Mouse (Mus musculus) splenic B cell, adult 2 months (primary cell): ENCODE results near the gene Galnt13.
"Not testable (repeated sequence)": the region's sequence is repeated elsewhere in the genome, so short reads cannot be mapped to it uniquely, and the experiment has no call there.

Source experiments
- DNase-seq: peaks from one replicate; pipeline ENCODE4 v3.0.0-alpha.2; 2011; ENCODE audit warnings: low read depth, low spot score
- H3K27me3 ChIP-seq: 2 replicates; pipeline ENCODE4 v1.6.1; 2012; ENCODE audit warnings: mild to moderate bottlenecking, low read length, moderate library complexity, mixed read lengths; ENCODE audit not compliant: control insufficient read depth, poor library complexity, insufficient read depth, severe bottlenecking
- H3K36me3 ChIP-seq: 2 replicates; pipeline ENCODE4 v1.6.1; 2012; ENCODE audit warnings: mild to moderate bottlenecking, low read length, moderate library complexity, mixed read lengths; ENCODE audit not compliant: control insufficient read depth, poor library complexity, insufficient read depth, severe bottlenecking

Gene Galnt13

DNA sequence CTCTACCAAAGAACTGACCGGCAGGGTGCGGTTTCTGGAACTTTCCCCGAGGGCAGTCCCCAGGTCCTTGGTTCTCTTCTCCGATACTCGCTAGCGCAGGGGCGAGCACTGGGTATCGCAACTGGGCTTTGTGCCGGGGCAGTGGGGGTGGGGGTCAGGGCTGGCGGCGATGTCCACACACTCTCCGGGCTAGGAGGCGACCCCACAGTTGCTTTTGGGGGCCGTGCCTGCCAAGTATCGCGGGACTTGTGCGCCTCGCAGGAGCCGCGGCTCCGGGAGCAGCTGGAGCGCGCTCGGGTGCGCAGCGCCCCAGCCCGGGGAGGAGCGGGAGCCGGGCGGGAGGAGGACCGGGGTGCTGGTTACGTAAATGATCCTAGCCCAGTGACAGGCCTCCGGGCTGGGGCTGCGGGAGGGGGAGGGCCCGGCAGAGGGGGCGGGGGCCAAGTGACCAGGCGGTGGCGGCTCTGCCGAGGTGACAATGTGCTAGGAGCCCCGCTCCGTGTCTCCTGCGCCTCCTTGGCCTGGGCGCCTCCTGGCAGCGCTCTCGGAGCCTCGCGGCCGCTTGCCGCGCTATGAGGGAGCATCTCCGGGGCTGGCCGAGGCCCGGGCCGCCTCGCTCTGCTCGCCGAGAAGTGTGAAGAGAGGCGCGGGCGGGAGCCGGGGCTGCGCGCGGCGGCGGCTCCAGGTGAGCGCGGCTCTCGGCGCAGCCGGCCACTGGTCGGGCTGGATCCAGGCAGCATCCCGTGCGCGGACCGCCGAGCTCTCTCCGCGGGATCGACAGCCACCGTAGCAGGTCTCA is at the start of gene Galnt13:
Gene Galnt13 (plus strand): TSS at position 381 of the 799 bp plus-strand sequence.
- no peaks in the 10 kb centered on the region for H3K36me3 ChIP-seq
- no peaks in the 10 kb centered on the region for H3K27me3 ChIP-seq
- DNase-seq: no peak

DNA sequence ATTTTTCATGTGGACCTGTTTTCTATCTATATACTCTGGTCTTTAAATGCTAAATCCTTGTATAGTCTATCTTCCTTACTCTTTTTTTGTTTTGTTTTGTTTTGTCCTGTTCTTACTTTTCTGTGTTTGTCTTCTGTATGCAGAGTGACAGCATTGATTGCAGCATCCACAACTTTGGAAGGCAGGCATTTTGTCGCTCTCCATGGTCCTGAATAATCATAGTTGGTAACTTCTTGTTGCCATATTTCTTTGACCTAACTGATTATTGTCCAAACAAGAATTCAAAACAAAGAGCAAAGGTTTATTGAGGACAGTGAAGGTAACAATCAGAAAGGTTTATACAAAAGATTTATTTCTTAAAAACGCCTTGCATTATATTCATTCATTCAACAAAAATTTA is 5.1 kb upstream of the Galnt13 start:
- no peak for DNase-seq
- Histone ChIP-seq H3K27me3 (no peaks in the 10 kb centered on the region), H3K36me3 (no peaks in the 10 kb centered on the region)

DNA sequence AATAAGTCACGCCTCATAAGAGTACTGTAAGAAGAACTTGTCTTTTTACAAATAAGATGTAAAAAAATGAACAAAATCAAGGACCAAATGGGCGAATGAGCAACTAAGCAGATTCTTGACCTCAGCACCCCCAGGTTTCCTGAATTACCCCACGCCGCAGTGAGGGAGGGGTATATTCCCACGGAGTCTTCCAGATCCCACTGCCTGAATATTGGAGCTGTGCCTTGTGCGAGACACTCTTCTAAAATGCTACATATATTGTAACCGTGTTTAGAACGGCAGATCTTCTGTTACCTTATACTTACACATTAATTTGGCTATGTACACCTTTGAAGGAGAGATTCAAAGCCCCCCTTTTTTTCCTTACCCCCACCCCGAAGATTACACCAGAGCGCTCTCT is 737 bp upstream of the Galnt13 start:
- H3K36me3 ChIP-seq: no peaks in the 10 kb centered on the region
- DNase-seq: no peak
- no peaks in the 10 kb centered on the region for H3K27me3 ChIP-seq

DNA sequence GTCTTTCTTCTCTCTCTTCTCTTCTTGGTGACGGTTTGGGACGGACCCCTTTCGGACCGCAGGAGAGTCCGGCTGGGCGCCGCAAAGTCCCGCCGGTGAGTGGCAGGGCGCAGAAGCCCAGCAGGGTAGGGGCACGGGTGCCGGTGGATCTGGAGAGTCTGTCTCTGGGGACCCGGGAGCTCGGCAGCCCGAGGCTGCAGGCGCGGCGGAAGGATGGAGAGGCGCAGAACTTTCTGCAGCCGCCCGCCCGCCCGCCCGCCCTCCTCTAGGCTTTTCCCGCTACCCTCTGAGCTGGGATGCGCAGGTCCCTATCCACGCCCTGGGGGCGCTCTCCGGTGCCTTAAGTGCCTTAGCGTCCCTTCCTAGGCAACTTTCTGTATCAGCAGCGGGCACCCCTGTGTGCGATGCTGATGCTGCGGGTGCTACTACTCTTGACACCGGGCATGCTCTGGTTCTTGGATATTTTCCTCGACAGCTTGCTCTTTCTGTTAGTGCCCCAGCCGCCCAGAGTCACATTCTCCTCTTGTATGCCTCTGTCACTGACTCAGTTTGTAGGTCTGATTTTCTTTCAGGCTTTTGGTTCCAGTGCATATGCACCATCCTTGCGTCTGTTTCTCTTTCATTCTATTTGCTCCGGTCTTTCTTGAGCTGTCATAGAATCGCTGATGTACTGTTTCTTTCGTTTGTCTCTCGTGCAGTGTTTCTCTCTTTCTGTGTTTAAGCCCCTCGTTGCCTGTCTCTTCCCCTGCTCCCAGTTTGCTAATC is 801 bp downstream of the Galnt13 start:
- no peaks in the 10 kb centered on the region for H3K27me3 ChIP-seq
- H3K36me3 ChIP-seq: no peaks in the 10 kb centered on the region
- DNase-seq: no peak

DNA sequence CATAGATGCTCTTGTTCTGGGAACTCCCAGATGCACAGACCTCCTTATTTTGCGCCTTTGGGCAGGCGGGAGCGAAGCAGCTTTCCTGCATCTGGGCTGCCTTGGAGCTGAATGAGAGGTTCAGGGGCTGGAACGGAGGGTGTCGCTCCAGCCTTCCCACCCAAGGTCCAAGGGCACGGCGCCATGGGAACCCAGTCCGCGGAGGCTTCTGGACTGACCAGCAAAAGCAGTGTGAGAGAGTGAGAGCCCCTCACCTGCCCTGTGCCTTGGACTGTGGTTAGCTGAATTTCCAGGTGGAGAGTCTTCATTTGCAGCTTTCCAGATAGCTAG is 1.3 kb downstream of the Galnt13 start:
- H3K36me3 ChIP-seq: no peaks in the 10 kb centered on the region
- no peak for DNase-seq
- H3K27me3 ChIP-seq: no peaks in the 10 kb centered on the region

DNA sequence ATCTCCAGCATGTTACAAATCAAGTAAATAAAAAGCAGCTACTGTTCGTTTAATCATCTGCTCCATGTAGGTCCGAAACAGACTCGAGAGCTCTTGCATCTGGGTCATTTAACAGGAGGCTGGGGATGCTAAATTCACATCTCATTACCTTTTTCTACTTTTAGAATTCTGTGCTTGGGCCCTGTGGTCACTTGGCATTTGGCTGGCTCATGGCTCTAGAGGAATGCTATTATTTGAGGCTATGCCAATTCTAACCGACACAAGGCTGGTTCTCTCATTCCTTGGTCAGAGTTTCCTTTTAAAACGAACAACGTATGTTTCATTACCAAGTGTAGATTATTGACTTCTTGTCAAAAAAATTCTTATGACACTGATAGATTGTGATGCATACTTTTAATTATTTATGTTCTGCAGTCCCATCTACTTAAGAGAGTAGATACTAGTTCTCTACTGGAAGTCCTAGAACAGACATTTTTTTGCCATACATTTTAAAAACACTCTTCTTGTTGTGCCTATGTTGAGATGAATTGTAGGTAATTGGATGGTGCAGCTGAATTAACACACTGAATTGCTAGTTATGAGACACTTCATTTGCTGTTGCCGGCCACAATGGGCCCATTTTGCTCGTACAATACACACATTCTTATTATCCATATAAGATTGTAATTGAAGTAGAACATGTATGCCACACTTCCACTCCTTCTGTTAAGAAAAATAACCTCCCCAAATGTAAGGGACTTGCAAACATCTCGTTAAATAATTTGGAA is 6.8 kb downstream of the Galnt13 start:
- Histone ChIP-seq H3K36me3 (no peaks in the 10 kb centered on the region), H3K27me3 (no peaks in the 10 kb centered on the region)
- DNase-seq: no peak

DNA sequence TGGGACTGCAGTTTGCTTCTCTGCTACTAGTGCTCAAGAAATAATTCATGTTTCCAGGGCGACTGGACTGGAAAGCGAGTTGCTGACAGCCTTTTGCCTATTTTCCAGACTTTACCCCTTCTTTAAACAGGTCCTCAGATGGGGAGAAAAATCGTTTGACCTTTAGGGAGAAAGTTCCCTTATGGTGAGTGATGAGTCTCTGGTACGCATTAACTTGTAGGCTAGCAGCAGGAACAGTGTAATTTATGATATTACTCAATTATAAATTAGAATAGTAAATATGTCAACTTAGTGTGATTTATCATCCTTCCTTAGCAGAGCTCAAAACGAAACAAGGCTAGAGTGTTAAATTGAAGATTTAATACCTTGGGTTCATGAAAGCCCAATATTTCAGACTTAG is 47.3 kb downstream of the Galnt13 start:
- no peaks in the 10 kb centered on the region for H3K27me3 ChIP-seq
- DNase-seq: no peak
- no peaks in the 10 kb centered on the region for H3K36me3 ChIP-seq

DNA sequence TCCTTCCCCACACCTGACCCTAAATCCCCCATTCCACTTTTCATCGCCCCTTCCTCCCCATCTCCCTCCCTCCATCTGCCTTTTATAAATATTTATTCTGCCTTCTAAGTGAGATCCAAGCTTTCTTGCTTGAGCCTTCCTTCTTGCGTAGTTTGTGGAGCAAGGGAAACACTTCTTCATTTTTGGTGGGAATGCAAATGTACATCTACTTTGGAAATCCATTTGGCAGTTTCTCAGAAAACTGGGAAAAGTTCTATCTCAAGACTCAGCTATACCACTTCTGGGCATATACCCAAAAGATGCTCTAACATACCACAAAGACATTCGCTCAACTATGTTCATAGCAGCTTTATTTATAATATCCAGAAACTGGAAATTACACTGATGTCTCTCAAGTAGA is 86.9 kb downstream of the Galnt13 start:
- Histone ChIP-seq H3K36me3 (no peaks in the 10 kb centered on the region), H3K27me3 (no peaks in the 10 kb centered on the region)
- no peak for DNase-seq

DNA sequence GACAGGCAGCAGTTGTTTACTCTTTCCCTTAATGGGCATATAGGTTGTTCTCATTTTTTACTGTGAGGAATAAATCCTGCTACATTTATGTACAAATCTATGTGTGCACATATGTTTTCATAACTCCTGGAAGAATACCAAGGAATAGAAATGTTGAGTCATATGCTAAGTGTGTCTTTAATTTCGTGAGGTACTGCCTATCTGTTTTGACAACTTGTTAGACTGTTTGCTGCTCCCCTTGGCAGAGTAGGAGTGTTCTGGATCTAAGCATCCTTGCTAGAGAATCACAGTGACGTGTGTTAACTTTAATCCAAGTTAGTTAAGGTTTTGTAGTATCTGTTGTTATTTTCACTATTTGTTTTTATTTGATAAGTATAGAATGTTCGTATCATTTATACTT is 91.0 kb downstream of the Galnt13 start:
- H3K36me3 ChIP-seq: no peaks in the 10 kb centered on the region
- H3K27me3 ChIP-seq: no peaks in the 10 kb centered on the region
- no peak for DNase-seq

DNA sequence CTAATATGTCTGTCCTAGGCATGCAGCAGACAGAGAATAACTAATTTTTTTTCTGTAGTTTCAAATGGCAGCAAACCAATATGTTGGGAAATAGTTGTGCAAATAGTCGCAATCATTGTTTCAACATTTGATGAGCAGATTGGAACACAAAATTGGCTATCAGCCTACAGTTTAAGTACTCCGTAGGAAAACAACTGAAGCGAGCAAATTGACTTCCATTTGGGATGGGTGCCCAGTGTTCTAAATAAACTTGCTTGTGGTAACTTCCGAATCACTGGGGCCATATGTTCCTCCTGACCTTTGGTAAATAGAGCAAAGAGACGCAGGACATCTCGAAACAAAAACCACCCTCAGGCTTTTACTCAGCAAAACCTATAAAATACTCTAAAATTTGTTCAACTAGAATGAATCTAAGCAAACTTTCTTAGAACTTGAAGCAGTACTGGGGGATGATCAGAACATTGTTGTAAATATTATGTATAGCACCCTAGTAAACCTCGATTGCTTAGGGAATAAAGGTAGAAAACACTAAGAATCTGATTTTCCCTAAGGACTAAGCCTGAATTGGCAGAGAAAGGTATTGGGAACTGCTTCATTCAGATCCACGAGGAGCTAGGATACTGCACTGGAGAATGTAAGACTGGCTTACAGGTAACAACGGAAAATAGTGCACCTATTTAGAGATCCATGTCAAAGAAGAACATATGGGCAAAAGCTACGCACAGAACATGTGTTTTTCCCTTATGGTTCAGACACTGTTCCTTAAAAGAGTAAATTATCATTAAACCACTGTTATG is 122.4 kb downstream of the Galnt13 start:
- Histone ChIP-seq H3K27me3 (no peaks in the 10 kb centered on the region), H3K36me3 (no peaks in the 10 kb centered on the region)
- DNase-seq: no peak

DNA sequence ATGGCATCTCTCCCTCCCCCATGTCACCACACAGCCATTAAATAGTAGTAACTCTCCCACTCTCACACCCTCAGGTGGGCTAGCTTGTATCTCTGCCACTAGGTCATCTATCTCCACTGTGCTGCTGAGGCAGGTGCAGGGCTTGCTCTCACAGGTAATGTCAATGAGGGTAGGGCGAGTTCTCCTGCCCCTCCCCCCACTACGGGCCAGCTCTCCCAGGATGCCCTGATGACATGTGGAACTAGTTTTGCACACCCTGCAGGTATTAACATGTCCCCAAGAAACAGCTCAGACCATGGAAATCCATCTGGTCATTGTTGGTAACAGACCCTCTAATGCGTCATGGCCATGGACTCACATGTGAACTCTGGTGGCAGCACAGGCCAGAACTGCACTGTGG is 129.0 kb downstream of the Galnt13 start:
- Histone ChIP-seq H3K36me3 (no peaks in the 10 kb centered on the region), H3K27me3 (no peaks in the 10 kb centered on the region)
- DNase-seq: no peak

DNA sequence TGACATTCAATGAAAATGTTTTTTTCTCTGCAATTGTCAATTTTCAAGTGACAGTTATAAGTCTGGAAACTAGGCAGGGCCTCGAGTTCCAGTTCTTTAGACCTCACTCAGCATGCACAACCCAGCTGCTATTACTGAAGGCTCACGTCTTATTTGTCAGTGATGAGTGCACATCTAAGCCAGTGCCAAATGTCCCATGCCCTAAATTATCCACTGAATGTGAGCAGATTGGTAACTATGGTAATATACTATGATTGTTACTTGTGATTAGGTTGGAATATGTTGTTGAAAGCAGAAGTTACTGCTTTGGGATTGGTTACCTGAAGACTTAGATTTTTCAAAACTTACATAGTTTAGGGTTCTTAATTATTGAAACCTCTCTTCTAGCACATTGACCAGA is 131.1 kb downstream of the Galnt13 start:
- H3K36me3 ChIP-seq: no peaks in the 10 kb centered on the region
- no peaks in the 10 kb centered on the region for H3K27me3 ChIP-seq
- DNase-seq: no peak

DNA sequence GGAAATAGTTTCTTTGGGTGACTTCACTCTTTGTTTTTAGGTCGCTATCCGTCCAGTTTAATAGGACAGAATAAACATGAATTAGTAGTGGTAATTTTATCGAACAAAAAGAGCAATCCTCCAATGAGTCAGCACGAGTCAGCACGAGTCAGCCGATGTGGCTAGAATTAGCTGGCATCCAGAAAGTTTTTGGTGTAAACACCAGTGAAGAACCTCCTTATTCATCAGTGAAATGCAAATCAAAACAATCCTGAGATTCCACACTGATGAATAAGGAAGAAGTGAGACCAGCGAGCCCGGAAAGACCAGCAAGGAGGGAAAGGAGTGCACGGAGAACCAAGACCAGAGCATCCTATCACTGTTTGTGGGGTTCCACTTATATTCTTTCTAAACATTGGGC is 131.5 kb downstream of the Galnt13 start:
- no peaks in the 10 kb centered on the region for H3K27me3 ChIP-seq
- no peaks in the 10 kb centered on the region for H3K36me3 ChIP-seq
- DNase-seq: no peak

DNA sequence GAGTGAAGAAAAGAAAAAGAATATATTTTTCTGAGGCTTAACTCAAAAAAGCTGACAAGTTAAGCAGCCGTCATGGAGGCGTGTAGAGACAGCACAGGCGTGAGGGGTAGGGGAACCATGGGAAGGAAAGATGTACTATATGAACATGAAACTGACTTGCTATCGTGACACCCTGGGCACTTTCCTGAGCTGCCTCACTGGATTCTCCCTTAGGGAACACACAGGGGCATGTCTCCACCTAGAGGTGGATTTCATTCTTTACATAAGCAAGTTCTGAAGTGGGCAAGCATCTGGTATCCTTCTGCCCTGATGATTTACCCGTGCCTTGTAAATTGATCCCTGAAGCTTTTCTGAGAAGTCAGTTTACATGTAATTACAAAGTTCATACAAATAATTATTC is 277.7 kb downstream of the Galnt13 start:
- DNase-seq, H3K36me3 ChIP-seq, H3K27me3 ChIP-seq: not testable (repeated sequence)
